Mouse (Mus musculus): ENCODE measurements around the gene Cxcl15.

GRCm38 (mm10) chr5:90790074-90790502, 4.2 kb upstream of the Cxcl15 start:
- TF ChIP-seq GATA1 (IDR thresholded peaks at IDR 0.05; ENCODE audit: borderline replicate concordance, low read length) (no peak), FLI1 (IDR thresholded peaks at IDR 0.05; ENCODE audit: low read length) (no peak)

All from megakaryocyte, embryonic 14.5 days (primary cell).